Mouse (Mus musculus) hindbrain, embryonic 16.5 days (tissue): ENCODE data around the gene Tspan18. TPM values are rescaled to one million over a fixed set of nuclear protein-coding genes. Genes with fewer than 3 reads are reported as not detected.

Experiments used
- polyA plus RNA-seq: library from polyadenylated mRNA; unstranded; fragments of >200 nt; fragmentation: Nextera tagmentation; extraction: Ambion mirVana; gene quantifications from 2 replicates; pipeline ENCODE4 v1.2.1, GENCODE M21; 2015

The Tspan18 gene
- polyA plus RNA-seq, 1 experiment from 2014 or later = 15.7 TPM

Other genes starting within 250 kb of the Tspan18 start
- 74.7 and 123 TPM in 2 replicates for gene Trp53i11, start 147.0 kb downstream of the Tspan18 start, polyA plus RNA-seq
- gene Cd82, start 128.6 kb upstream of the Tspan18 start, polyA plus RNA-seq = 24.5 and 26.8 TPM in 2 replicates
- gene Gm10803, start 226.1 kb upstream of the Tspan18 start, polyA plus RNA-seq = not detected in 2 replicates